Mouse (Mus musculus) right cerebral cortex, postnatal 36 days (tissue): ENCODE measurements at regions not wholly inside any gene's neighbourhood (a gene's known extent, or its start where the extent isn't known, plus 50 kb on each side); places are given as distances from the start of the nearest gene placed in this dataset.

Experiments used
- DNase-seq, 2 experiments: peaks; one replicate each; pipeline ENCODE4 v3.0.0; 2022; ENCODE audit warnings: low spot score in 2 of 2, mixed read lengths in 1 of 2

GRCm38 (mm10) chr8:59499618-59500017 is 587.2 kb upstream of the Galntl6 start:
- no peak for DNase-seq

GRCm38 (mm10) chr8:59491392-59491791 is 579.0 kb upstream of the Galntl6 start:
- no peak for DNase-seq

GRCm38 (mm10) chr8:59478257-59478656 is 565.8 kb upstream of the Galntl6 start:
- DNase-seq, result no peak

GRCm38 (mm10) chr8:59474195-59474594 is 561.8 kb upstream of the Galntl6 start:
- DNase-seq, result no peak

- no peak for DNase-seq
These were observed 536.2 kb upstream of the Galntl6 start for GRCm38 (mm10) chr8:59448622-59449021.

- DNase-seq, result no peak
These were observed 491.2 kb upstream of the Galntl6 start for GRCm38 (mm10) chr8:59403659-59404058.

- DNase-seq, result no peak
These were observed 477.3 kb upstream of the Galntl6 start for GRCm38 (mm10) chr8:59389706-59390105.

GRCm38 (mm10) chr8:59384711-59385110 is 472.3 kb upstream of the Galntl6 start:
- DNase-seq, result no peak

- DNase-seq, result peak; percentile 2 to 12
These were observed 440.5 kb upstream of the Galntl6 start for GRCm38 (mm10) chr8:59352983-59353382.

- DNase-seq, result no peak
These were observed 422.6 kb upstream of the Galntl6 start for GRCm38 (mm10) chr8:59334990-59335389.
